Mouse (Mus musculus): ENCODE results near the gene Smg6.

The Smg6 gene

DNA sequence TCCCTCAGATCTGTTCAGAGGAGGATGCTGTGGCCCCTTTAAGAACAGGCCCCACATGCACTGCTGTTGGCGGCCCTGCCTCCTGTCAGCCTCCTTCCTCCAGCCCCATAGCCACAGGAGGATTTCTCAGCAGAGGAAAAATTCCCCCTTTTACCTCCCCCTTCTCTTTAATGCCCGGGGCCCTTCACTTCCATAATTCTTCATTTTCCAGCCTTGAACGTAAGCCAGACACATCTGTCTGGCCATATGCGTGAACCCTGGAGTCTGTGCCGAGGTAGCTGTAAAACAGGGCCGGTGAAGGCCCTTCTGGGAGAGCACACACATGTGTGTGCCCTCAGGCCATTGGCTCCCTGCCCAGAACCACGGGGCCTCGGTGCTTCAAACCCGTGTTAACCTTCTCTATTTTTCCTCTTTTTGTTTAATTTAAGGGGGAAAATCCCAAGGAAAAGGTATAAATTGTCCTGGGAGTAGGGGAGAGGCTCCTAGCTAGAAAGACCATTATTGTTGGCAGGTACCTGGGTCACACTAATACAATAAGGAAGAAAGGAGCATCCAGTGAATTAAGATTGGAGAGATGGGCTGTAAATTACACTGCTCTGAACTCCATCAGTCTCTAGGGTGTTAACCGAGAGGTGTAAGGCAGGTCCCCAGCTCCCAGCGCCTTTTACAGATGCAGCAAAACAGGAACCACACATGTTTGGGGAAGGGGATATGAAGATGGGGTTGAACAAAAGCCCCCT lies 221.7 kb downstream of the Smg6 start:
- no peak for DNase-seq (ENCODE audit: low spot score in 2 of 2)

DNA sequence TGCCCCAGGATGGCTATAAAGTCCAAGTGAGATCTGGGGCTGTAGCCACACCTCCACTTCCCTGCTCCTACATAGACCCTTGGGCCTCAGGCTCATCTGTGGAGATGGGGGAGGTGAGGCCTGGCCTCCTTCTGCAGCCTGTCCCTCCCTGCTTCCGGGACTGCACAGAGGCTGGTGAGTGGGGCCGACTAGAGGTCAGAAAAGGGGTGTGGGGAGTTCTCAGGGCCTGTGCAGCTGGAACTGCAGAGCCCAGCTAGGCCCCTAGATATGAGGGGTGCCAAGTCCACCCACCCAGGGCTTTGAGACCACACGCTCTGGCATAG lies 222.2 kb downstream of the Smg6 start:
- no peak for DNase-seq (ENCODE audit: low spot score in 2 of 2)

DNA sequence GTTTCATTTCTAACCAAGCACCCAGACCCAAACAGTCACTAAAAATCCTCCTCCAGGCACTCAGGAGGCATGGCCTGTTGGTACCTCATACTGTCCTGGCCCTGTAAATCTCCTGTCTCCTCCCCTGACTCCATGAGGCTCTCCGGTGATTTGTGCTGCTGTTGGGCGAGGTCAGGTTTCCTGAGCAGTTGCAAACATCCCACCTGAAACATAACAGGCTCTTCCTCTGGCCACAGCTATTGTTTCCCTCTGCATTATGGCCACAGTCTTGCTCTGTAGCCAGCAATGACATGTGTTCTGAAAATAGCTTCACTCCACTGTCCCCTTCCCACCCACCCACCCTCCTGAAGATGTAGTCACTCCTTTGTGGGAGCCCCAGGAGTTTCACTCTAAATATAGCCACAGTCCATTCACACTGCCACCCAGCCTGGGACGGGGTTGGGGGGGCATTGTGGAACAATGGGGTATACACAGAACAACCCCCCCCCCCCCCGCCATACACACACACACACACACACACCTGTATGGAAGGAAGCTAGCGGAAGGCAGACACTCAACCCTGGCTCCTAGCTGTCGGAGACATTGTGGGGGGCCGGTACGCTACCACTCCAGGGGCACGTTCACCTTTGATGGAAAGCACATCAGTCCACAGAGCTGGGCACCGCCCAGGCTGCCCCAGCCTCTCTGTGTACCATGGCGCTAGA lies 222.9 kb downstream of the Smg6 start:
- DNase-seq (ENCODE audit: low spot score in 2 of 2), result no peak

DNA sequence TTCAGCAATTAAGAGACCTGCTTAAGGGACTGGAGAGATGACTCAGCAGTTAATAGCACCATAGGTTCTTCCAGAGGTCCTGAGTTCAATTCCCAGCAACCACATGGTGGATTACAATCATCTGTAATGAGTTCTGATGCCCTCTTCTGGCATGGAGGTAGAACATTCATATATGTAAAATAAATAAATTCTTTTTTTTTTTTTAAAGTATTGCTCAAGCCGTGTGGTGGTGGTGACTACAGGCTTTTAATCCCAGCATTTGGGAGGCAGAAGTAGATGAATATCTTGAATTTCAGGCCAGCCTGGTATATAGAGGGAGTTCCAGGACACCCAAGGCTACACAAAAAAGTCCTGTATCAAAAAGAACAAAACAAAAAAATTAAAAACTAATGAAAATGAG lies 224.7 kb downstream of the Smg6 start:
- DNase-seq (ENCODE audit: low spot score in 2 of 2), result no peak

DNA sequence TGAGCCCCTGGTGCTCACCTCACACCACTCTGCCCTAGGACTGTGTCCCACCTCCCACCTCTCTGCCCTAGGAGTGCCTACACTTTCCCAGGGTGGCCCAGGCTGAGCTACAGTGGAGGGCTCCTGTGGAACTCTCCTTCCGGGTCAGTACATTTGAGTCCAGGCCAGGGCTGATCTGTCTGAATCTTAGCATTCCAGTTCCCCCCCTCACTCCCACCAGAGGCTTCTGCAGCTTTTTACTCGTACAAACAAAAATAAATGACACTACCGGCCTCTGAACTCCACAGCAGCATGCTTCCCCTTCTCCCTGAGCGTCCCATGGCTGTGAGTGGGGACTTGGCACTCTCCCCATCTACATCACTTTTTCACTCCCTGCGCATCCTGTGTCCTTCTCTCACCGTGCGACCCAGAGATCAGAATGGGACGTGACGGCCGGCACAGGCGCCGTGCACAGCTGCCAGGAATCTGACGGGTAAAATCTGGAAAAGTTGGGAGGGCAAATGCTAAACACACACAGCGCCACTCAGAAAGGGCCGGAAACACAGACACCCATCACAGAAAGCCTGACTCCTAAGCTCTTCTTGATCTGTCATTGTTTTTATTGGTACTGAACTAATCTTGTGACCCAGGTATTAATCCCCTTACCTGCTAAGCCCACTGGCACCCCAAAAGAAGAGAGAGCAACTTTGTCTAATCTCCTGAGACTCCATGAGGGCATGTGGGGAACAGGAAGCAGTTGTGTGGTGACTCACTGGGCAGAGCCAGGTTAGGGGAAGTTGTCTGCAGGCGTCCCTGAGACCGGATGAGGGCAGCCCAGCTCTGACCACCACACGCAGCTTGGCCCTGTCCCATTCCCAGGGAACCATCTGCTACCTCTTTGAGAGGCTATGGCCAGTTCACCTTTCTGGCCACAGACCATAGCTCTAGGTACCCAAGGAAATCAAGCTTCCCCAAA lies 227.3 kb downstream of the Smg6 start:
- peak in 1 of 2 experiments; percentile 44 for DNase-seq (ENCODE audit: low spot score in 2 of 2)

DNA sequence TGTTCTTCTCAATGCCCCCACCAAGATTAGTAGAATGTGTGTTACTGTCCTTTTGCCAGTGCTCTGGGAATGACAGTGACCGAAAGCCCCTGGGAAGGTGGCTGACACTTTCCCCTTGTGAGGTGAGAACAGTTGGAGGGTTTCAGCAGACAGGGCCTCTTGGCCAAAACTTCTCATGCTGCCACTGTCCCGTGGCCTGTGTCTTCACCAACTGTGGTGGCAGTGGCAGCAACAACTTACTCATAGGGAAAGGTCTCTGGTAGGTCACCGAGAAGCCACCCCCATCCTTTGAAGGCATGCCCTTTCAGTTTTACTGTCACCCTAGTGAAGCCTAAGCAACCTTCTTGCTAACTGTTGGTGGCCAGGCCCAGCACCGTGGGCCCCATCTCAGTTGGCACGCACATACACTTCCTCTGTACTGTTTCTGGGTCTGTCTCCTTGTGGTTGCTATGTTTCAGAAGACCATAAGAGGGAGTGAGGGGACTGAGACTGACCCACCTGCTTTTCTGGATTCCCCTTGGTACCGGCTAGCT lies 228.5 kb downstream of the Smg6 start:
- no peak for DNase-seq (ENCODE audit: low spot score in 2 of 2)

DNA sequence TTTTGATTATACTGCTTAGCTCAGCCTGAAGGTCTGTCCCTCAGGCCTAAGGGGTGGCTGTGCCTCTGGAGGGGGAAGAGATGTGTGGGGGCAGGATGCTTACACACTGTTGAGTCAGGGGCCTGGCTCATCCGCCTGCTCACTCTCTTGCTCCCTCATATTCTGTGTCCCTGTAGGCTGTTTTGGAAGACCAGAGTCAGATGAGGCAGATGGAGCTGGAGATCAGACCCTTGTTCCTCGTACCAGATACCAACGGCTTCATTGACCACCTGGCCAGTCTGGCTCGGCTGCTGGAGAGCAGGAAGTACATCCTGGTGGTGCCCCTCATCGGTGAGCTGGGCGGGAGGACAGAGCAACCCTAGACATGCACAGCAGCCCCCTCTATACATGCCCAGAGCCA lies 230.4 kb downstream of the Smg6 start:
- no peak for DNase-seq (ENCODE audit: low spot score in 2 of 2)

DNA sequence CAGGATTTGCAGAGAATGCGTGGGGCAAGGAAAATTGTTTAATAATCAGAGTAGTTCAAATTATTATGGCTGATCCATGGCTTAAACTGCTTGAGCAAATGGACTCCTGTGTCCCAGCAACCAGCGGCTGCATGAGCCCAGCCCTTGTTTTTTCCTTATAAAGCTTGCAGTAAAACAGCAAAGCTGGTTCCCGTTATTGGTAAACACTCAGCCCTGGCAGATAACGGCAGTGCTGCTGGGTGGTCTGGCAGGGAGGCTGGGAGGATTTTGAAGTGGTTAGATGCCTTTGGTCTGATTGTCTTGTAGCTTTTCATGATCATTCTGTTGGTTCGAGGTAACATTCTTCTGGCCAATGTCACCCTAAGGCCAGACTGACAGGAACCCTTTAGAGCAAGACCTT lies 230.8 kb downstream of the Smg6 start:
- no peak for DNase-seq (ENCODE audit: low spot score in 2 of 2)

DNA sequence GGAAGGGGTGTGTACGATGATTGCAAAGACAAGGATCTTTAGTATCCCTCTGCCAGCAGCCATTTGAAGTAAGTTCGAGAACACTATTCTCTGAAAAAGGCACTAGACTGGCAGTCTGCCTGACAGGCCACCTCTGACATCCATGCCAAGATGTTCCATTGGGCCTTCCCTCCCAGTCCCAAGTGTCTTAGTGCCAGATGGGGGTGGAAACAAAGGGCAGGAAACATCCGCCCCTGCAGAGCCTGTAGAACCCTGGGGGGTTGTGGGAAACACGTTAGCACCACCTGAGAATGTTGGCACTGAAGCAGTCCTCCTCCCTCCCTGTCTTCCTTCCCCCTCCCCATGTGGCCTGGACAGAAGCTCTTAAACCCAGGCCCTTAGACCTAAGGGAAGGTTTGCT lies 231.4 kb downstream of the Smg6 start:
- DNase-seq (ENCODE audit: low spot score in 2 of 2), result peak in 1 of 2 experiments; percentile 27

DNA sequence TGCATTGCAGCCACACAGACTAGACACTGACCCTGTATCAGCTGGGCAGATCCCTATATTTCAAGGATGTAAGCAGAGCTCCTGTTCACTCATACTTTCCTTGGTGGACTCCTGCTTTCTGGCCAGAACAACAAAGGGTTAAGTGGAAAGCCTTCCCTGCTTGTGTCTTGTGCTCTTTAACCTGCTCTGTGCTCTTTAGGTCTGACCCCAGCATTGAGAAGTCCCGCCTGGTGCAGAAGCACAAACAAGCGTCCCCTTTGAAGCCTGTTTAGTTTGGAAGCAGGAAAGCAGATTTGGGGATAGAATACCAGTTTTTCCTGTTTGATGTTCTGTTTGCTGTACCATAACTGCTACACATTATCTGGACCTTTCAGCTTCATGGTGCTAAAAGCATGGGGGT lies 232.3 kb downstream of the Smg6 start:
- DNase-seq (ENCODE audit: low spot score in 2 of 2), result peak in 1 of 2 experiments; percentile 22

DNA sequence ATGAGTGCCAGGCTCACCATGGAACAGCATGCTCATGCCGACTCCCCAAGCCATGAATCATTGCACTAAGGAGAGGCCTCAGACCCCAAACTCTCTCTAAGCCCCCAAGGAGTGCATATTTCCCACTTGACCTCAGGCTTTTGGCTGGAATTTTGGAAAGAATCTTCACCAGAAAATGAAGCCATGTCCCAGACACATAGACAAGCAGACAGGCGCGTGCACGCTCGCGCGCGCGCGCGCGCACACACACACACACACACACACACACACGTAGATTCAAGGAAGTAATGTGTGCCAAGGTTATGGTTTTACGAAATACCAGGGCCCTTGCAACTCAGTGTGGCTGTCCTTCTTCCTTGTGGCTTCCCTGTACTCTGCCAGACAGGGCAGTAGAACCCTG lies 232.8 kb downstream of the Smg6 start:
- no peak for DNase-seq (ENCODE audit: low spot score in 2 of 2)

DNA sequence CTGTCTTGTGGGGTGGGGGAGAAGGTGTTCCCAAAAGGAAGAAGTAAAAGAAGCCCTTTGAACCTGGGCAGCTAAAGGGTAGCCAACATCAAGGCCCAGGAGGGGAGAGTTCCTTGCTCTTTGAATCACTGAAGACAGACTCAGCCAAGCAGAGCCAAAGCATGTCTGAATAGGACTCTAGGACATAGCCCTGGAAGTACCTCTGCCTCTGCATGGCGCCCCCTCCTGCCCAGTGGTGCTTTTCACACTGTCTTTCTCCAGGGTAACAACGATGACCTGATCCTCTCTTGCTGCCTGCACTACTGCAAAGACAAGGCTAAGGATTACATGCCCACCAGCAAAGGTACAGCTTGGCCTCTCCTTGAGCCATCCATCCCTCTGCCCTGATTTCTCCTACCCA lies 233.9 kb downstream of the Smg6 start:
- peak in 1 of 2 experiments; percentile 22 for DNase-seq (ENCODE audit: low spot score in 2 of 2)

DNA sequence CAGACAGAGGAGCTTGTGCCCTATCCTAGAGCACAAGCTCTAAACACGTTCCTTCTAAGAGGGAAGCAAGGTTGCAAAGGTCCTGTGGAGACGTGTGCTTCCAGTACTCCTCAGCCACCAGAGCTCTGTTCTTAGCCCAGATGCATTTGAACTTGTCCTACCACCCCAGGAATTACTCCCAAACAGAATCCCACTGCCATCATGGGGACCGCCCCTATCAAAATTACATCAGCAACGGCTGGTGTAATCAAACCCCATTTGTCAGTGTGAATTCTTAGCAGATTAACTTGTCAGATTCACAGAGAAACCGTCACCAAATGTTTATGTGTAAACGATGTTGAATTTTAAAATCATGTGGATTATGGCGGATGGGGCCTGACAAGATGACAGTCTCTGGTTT lies 235.3 kb downstream of the Smg6 start:
- DNase-seq (ENCODE audit: low spot score in 2 of 2), result no peak

DNA sequence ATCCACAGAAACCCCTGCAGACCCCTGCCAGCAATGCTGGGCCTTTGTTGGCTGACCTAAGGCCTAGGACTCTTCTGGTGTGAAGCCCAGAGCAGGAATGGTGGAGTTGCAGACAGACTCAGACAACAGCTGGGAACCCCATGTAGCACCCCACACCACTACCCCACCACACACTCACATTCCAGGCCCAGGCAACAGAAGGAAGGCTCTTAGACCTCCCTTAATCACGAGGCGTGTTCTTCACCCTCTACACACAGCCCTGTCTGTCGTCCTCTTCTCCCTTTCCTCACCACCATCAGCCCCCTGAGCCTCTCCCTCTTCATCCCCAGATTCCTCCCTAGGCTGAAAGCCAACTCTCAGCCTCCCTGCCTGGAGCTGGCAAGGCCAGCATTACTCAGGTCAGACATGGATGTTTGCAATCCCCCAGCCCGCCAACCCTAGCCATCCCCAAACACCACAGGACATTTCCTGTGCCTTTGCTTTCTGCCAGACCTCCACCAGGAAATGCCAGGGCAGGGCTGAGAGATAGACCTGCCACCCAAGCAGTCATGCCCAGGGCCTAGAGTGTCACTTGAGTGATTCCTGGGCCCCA lies 235.9 kb downstream of the Smg6 start:
- peak in 1 of 2 experiments; percentile 25 for DNase-seq (ENCODE audit: low spot score in 2 of 2)

DNA sequence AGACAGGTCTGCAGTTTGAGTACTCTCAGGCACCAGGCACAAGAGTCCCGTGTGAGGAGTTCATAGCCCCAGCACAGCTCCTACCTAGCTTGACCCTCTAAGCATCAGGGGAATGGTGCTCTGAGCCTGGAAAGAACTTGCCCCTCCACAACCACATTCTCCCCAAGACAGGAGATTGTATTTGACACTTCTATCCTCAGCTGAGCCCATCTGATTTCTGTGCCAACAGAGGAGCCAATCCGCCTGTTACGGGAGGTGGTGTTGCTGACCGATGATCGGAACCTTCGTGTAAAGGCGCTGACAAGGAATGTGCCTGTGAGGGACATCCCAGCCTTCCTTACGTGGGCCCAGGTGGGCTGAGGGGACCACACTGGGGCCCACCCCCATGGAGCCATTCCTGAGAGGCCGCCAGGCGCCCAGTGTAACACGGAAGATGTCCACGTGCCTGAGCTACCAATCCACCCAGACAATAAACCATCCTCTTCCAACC lies 237.0 kb downstream of the Smg6 start:
- DNase-seq (ENCODE audit: low spot score in 2 of 2), result peak in 1 of 2 experiments; percentile 20

DNA sequence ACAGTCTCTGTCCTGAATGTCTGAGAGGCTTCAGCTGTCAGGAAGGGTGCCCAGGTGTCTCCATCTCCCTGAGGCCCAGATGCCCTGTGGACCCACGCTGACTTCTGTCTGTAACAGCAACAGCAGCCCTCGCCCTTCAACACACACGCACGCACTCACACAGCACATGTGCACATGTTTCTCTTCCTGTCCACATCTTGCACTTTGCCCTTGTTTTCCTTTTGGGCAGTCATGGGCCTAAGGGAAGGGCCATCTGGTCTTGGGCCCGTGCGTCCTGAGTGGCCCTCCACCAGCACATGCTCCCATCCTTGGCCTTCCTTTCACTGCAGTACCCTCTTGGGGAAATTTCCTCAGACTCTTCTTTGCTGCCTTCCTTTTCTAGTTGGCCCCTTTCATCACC lies 237.8 kb downstream of the Smg6 start:
- peak in 1 of 2 experiments; percentile 23 for DNase-seq (ENCODE audit: low spot score in 2 of 2)

DNA sequence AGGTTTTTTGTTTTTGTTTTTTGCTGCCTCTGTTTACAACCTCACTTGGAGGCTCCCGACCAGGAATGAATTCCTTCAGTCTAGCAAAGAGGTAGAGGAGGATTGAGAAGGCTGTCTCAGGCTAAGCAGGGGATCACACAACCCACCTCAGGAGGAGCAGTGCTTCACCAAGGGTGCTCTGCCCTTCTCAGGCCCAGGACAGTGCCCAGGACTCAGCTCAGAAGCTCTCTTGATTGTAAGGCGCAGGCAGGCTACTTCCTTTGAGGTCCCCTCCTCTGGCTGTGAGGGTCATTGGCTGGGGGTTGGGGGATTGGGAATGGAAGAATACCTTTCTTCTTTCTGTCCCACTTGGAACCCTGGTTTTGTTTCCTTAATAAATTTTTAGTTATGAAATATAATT lies 238.4 kb downstream of the Smg6 start:
- peak in 1 of 2 experiments; percentile 20 for DNase-seq (ENCODE audit: low spot score in 2 of 2)

DNA sequence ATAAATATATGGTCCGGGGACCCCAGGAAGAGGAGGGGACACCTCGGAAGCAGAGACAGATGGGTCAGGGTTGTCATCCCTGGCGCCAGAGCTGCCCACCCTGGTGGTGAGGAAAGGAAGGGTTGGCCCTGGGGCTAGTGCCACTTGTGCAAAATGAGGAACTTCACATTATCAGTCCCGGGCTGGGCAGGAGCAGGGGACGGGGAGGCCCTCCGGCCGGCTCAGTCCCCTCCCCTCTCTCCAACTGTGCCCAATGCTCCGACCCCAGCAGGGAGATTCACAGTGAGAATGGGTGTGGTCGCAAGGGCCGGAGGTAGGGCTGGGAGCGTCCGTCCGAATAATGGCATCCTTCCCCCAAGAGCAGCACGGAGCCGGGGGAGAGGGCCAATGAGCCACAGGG lies 239.1 kb downstream of the Smg6 start:
- DNase-seq (ENCODE audit: low spot score in 2 of 2), result peak in 1 of 2 experiments; percentile 37

DNA sequence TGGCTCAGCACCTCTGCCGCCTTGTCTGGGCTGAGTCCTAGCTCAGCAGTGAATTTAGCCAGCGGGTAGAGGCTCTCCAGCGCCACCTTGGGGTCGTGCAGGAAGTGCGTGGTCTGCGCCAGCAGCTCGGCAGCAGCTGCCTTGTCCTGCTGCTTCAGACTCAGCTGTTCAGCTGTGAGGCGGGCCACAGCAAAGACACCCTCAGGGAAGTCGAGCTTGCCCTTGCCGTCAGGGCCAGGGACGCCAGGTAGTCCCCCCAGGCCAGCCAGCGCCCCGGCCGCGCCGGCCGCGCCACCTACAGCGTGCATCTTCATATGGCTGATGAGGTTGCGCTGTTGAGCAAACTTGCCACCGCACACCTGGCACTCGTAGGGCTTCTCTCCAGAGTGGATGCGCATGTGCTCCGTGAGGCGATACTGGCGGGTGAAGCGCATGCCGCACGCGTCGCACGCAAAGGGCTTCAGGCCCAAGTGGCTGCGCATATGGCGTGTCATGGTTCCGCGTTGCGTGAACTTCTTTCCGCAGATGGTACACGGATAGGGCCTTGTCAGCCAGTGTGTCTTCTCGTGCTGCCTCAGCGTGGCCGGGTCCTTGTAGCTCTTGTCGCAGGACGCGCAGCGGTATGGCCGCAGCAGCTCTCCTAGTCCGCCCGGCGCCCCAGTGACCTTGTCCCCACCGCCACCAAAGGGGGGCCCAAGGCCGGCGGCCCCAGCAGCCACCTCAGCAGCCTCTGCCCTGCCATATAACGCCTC lies 240.0 kb downstream of the Smg6 start:
- peak; percentile 72 to 78 for DNase-seq (ENCODE audit: low spot score in 2 of 2)

DNA sequence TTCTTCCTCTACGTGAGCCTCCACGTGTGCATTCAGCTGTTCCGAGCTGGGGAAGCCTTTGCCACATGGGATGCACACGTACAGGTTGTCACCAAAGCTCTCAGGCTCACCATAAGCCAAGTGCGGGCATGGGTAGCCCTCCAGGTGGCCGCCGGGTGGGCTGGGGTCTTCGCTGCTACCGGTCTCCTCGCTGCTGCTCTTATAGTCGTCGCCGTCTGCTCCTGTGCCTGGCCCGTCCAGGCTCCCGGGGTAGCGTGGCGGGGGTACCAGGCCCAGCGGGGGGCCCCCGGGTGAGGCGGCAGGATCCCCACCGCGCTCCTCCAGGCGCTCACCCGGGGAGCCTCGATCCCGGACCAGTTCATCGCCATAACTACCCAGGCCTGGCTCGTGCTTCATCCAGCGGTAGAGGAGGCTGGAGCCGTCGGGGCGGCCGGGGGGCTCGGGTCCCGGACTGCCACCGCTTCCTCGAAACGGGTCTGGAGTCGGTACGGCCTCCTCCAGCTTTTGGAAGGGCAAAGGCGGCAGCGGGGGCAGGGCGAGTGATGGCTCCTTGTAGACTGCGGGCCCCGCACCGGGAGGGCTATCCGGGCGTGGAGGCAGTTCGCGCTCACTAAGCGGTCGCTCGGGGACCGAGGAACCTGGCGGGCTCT lies 240.7 kb downstream of the Smg6 start:
- no peak for DNase-seq (ENCODE audit: low spot score in 2 of 2)

Measured in right cerebral cortex, postnatal 10 days (tissue).